Mouse (Mus musculus) G1E (cell line): ENCODE results near the gene Tnr. TPM values are rescaled to one million over a fixed set of nuclear protein-coding genes. Genes with fewer than 3 reads are reported as not detected.
"Not testable (repeated sequence)": the region's sequence is repeated elsewhere in the genome, so short reads cannot be mapped to it uniquely, and the experiment has no call there.

Source experiments
- ATAC-seq: 2 replicates; pipeline ENCODE4 v1.8.0; 2016; ENCODE audit warnings: mild to moderate bottlenecking; ENCODE audit not compliant: insufficient number of reproducible peaks, poor library complexity, low FRiP score, severe bottlenecking; ENCODE audit errors: extremely low read depth
- DNase-seq: peaks from one replicate; pipeline ENCODE4 v3.0.0; 2012; ENCODE audit warnings: low spot score
- H3K27me3 ChIP-seq: 2 replicates; pipeline ENCODE4 v1.6.1; 2012; ENCODE audit warnings: mild to moderate bottlenecking, low read length, inconsistent platforms; ENCODE audit not compliant: insufficient read depth
- H3K36me3 ChIP-seq: replicated peaks from 2 replicates; pipeline ENCODE3; 2012; ENCODE audit warnings: mild to moderate bottlenecking, inconsistent platforms
- H3K4me1 ChIP-seq: 2 replicates; pipeline ENCODE4 v1.6.1; 2012; ENCODE audit warnings: low read depth, low read length, inconsistent platforms, mixed read lengths; ENCODE audit not compliant: insufficient read depth
- H3K4me3 ChIP-seq: 2 replicates; pipeline ENCODE4 v1.5.1; 2012; ENCODE audit warnings: low read depth, mild to moderate bottlenecking, inconsistent platforms, low read length, moderate library complexity, mixed read lengths
- H3K9me3 ChIP-seq: replicated peaks from 2 replicates; pipeline ENCODE4 v1.6.1; 2012; ENCODE audit warnings: inconsistent platforms
- CTCF ChIP-seq: IDR thresholded peaks from 2 replicates; pipeline ENCODE4 v1.5.1; 2012; ENCODE audit warnings: low read depth, low read length, inconsistent platforms, mixed read lengths
- GATA1 ChIP-seq: IDR thresholded peaks from 2 replicates; pipeline ENCODE4 v1.6.1; 2012; ENCODE audit warnings: borderline replicate concordance, low read length, inconsistent platforms, mixed read lengths
- GATA2 ChIP-seq: IDR thresholded peaks from 2 replicates; pipeline ENCODE4 v1.6.1; 2012; ENCODE audit warnings: low read depth, low read length, inconsistent platforms, borderline replicate concordance
- POLR2AphosphoS5 ChIP-seq: IDR thresholded peaks from 2 replicates; pipeline ENCODE4 v1.6.1; 2012; ENCODE audit warnings: low read depth, low read length, inconsistent platforms; ENCODE audit not compliant: insufficient replicate concordance
- TAL1 ChIP-seq: conservative IDR thresholded peaks from 2 replicates; pipeline ENCODE4 v1.6.1; 2012; ENCODE audit warnings: low read depth, low read length, inconsistent platforms, mixed read lengths
- polyA plus RNA-seq: library from polyadenylated mRNA; stranded (reverse); fragments of >175 nt; gene quantifications from 2 replicates; pipeline ENCODE4 v1.2.3, GENCODE M21; 2012
- total RNA-seq, 2 experiments: library from RNA; stranded (forward) in 1 of 2; stranded (reverse) in 1 of 2; fragments of 200-1000 nt in 1 of 2; fragments of >200 nt in 1 of 2; fragmentation: Nextera tagmentation in 1 of 2; gene quantifications; 2 replicates each; pipeline ENCODE4 v1.2.3; 2014 to 2017

Tnr gene
- total and polyA plus RNA-seq, 3 experiments: 0.16 TPM; not detected in 2

DNA sequence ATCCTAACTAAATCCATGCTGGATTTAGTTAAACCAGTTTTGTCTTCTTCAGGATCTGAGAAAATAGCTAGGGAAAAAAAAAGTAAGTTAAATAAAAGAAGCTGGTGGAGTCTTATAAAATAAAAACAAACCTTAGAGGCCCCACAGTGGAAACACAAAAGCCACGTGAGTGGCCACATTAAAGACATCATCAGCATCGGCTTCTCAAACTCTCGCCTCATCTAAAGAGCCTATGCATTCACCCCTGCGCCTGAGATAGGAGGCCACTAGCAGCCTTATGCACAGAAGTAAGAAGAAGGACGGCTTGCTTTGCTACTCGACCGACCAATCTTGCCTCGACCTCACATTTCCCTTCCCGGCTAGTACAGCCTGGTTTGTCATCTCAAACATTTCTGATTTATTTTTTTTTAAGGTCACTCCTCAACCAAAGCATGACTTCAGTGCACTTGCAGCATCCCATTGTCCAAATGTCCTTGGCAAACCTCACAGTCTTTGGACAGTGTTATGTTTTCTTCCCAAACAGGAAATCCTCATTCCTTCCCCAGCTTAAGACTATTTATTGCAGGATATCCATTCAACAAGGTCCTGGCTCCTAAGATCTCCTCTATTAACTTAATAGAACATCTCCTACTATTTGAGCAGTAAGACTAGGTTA, 405.2 kb downstream of the Tnr start:
- DNase-seq (no peak), ATAC-seq (no peak)
- TF ChIP-seq GATA2 (no peak), CTCF (no peak), GATA1 (no peak), POLR2AphosphoS5 (no peak), TAL1 (no peak)
- H3K27me3 ChIP-seq: 0 out of 2 replicates have a peak, but pooled peaks cover 3% of the 10 kb centered on the region
- no peaks in the 10 kb centered on the region for H3K4me1 ChIP-seq
- no peaks in the 10 kb centered on the region for H3K36me3 ChIP-seq
- no peaks in the 10 kb centered on the region for H3K9me3 ChIP-seq
- H3K4me3 ChIP-seq: no peak overlapping the region

DNA sequence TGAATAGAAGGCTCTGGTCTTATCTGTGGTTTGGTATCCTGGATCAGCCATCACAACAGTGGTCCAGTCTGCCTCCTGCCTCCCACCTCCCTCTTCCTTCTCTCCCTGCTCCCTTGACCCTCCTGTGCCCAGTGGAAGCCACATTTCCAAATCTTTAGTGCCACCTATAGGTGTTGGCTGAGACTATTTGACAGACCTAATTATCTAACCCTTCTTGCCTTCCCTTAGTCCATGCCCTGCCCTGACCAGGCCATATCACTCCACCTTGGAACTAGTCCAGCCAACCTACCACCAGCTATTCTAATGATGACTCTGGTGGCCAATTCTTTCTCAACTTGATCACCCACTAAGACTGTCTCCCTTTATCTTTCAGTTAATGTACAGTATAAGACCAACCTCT, 408.5 kb downstream of the Tnr start:
- H3K4me3 ChIP-seq: no peak overlapping the region
- H3K36me3 ChIP-seq: no peaks in the 10 kb centered on the region
- no peaks in the 10 kb centered on the region for H3K9me3 ChIP-seq
- DNase-seq (no peak), ATAC-seq (no peak)
- H3K27me3 ChIP-seq: 0 out of 2 replicates have a peak, but pooled peaks cover 3% of the 10 kb centered on the region
- no peak for TF ChIP-seq GATA1
- TF ChIP-seq GATA2: no peak
- no peak for TF ChIP-seq POLR2AphosphoS5
- TF ChIP-seq CTCF: no peak
- TF ChIP-seq TAL1: no peak
- H3K4me1 ChIP-seq: no peaks in the 10 kb centered on the region

DNA sequence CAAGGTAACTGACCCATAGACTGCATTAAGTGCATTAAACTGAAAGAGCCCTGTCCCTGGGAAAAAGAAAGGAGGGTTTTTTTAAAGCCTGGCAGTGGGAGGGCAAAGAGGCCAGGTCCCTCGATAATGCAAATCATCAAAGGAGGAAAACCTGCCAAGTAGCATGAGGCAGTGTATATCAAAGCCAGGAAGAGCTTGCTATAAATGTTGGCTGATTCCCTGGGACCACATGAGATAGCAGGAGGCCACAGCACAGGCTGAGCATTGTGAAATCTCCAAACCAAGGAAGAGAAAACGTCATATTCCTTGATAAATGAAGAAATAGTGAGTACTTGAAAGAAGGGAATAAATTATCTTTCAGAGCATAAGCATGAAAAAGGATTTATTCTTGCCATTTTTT, 409.0 kb downstream of the Tnr start:
- no peak for ATAC-seq
- H3K27me3 ChIP-seq: 0 out of 2 replicates have a peak, but pooled peaks cover 3% of the 10 kb centered on the region
- no peaks in the 10 kb centered on the region for H3K4me1 ChIP-seq
- H3K36me3 ChIP-seq: no peaks in the 10 kb centered on the region
- H3K9me3 ChIP-seq: no peaks in the 10 kb centered on the region
- TF ChIP-seq CTCF (no peak), GATA1 (no peak), POLR2AphosphoS5 (no peak), GATA2 (no peak), TAL1 (no peak)
- H3K4me3 ChIP-seq: no peak overlapping the region
- DNase-seq: no peak

DNA sequence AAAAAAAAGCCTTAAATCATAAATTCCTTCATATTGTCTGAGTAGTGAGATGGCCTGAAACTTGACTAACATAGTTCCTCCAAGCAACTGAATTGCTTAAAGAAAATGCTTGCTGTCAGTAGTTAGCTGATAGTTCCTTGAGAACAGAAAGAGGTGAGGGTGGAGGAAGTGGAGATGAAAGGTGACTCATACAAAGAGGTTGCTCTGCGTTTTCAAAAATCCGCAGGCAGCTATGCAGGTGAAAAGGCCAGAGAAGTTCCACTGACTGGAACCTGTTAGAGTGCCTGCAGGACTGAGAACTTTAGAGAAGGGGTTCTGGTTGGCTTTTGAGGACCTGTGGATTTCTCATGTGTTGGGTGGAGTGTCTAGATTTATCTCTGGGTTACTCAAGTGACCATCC, 414.9 kb downstream of the Tnr start:
- no peak overlapping the region for H3K4me3 ChIP-seq
- TF ChIP-seq GATA1 (no peak), GATA2 (no peak), TAL1 (no peak), POLR2AphosphoS5 (no peak), CTCF (no peak)
- ATAC-seq (no peak), DNase-seq (no peak)
- H3K27me3 ChIP-seq: 0 out of 2 replicates have a peak, but pooled peaks cover 4% of the 10 kb centered on the region
- no peaks in the 10 kb centered on the region for H3K4me1 ChIP-seq
- no peaks in the 10 kb centered on the region for H3K9me3 ChIP-seq
- H3K36me3 ChIP-seq: no peaks in the 10 kb centered on the region

DNA sequence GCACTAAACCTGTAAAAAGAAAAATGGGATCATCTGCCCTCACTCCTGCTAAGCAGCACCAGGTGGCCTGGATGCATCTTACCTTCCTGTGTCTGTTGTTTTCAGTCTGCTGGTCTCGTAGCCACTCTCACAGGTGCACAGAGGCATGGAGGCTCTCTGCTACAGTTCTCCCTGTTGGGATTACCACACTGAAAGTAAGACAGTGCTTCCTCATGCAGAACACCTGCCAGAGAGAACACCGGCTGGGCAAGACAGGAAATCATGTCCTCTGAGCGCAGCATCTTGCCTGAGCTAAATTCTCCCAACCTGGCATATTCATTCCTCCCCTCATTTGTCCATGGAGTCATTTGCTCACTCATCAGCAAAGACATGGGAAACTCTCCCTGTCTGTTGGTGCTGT, 415.8 kb downstream of the Tnr start:
- TF ChIP-seq POLR2AphosphoS5 (no peak), CTCF (no peak), GATA2 (no peak)
- DNase-seq: no peak
- H3K4me3 ChIP-seq: no peak overlapping the region
- no peaks in the 10 kb centered on the region for H3K9me3 ChIP-seq
- H3K36me3 ChIP-seq: no peaks in the 10 kb centered on the region
- H3K27me3 ChIP-seq: 0 out of 2 replicates have a peak, but pooled peaks cover 4% of the 10 kb centered on the region
- no peak for ATAC-seq
- H3K4me1 ChIP-seq: no peaks in the 10 kb centered on the region

DNA sequence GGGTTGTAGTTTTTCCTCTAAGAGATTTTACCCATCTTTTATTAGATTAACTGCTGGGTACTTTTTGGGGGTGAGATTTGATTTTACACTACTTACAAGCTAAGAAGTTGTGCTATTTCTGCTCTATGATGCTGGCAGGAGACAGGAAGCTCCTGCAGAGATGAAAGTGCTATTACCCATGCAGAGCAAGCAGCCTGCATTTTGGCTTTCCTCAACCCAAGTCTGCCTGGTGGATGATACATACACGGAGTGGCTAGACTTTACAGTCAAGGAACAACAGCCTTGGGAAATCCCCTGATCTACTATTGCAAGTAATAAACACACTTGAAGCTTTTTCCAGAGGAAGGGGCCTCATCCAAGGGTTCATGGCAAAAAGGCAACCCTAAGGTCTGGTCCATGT, 430.0 kb downstream of the Tnr start:
- Histone ChIP-seq H3K4me3 (no peak overlapping the region), H3K36me3 (no peaks in the 10 kb centered on the region), H3K27me3 (no peaks in the 10 kb centered on the region), H3K4me1 (no peaks in the 10 kb centered on the region), H3K9me3 (no peaks in the 10 kb centered on the region)
- no peak for ATAC-seq
- no peak for DNase-seq
- TF ChIP-seq GATA1 (no peak), TAL1 (no peak), CTCF (no peak)

DNA sequence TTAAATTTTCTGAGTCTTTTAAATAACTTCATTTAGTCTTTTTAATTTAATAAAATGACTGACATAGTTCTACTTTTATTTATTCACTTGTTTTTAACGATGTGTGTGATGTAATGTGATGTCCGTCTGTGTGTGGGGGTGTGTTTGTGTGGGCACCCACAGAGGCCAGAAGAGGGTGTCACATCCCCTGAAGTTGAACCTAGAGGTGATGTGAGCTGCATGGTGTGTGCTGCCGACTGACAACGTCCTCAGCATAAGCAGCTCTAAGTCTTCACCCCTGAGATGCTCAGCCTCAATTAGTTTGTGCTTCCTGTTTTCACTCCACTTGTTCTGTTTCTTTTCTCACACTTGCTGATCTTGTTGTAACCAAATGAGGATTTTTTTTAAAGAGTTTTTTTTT, 439.8 kb downstream of the Tnr start:
- no peak for ATAC-seq
- no peak for DNase-seq
- no peak overlapping the region for H3K4me3 ChIP-seq

DNA sequence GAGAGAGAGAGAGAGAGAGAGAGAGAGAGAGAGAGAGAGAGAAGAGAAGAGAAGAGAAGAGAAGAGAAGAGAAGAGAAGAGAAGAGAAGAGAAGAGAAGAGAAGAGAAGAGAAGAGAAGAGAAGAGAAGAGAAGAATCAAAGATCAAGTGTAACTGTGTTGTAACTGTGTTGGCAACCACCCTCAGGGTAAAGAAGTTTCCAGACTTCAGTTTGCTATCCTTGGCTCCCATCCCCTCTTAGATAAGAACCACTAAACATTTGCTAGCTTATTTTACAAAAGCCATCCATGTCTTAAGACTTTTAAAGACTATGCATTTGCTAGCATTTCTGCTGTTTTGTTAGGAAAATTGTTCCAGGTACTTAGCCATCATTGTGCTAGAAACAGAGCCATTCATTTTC, 442.7 kb downstream of the Tnr start:
- not testable (repeated sequence) for H3K9me3 ChIP-seq, H3K4me1 ChIP-seq, ATAC-seq, H3K4me3 ChIP-seq, H3K27me3 ChIP-seq, DNase-seq, H3K36me3 ChIP-seq

More for the DNA sequence above, 439.8 kb downstream of the Tnr start:
- no peaks in the 10 kb centered on the region for H3K36me3 ChIP-seq
- H3K27me3 ChIP-seq: no peaks in the 10 kb centered on the region
- TF ChIP-seq CTCF (no peak), POLR2AphosphoS5 (no peak), TAL1 (no peak), GATA1 (no peak), GATA2 (no peak)
- H3K9me3 ChIP-seq: no peaks in the 10 kb centered on the region
- no peaks in the 10 kb centered on the region for H3K4me1 ChIP-seq
